Mouse (Mus musculus) fat pad, adult 2 months (tissue): ENCODE measurements around the gene Rest.

Experiments used
- DNase-seq: peaks from one replicate; pipeline ENCODE4 v3.0.0-alpha.2; 2011; ENCODE audit warnings: low read depth, low spot score; ENCODE audit errors: extremely low read depth

The Rest gene

GRCm38 (mm10) chr5:77309051-77309906 is 44.0 kb downstream of the Rest start:
- DNase-seq = no peak

- DNase-seq = peak; percentile 69
Observed at GRCm38 (mm10) chr5:77309924-77310772, 44.9 kb downstream of the Rest start, which contains the start of the genes Noa1 and Polr2b. Gene Noa1, minus strand, starts transcription at chr5:77310084. Gene Polr2b, plus strand, starts transcription at chr5:77310147.

GRCm38 (mm10) chr5:77314206-77314605 is 48.9 kb downstream of the Rest start:
- no peak for DNase-seq

- peak; percentile 50 for DNase-seq
Observed at GRCm38 (mm10) chr5:77314986-77315385, 49.7 kb downstream of the Rest start.

GRCm38 (mm10) chr5:77324936-77325335 is 59.6 kb downstream of the Rest start:
- no peak for DNase-seq

- no peak for DNase-seq
Observed at GRCm38 (mm10) chr5:77330154-77330553, 64.9 kb downstream of the Rest start.
